Mouse (Mus musculus): Measurements from ENCODE around the gene Elane. TPM values are rescaled to one million over a fixed set of nuclear protein-coding genes. Genes with fewer than 3 reads are reported as not detected.

The Elane gene
- polyA plus RNA-seq, 1 experiment from 2014 or later, result 1.1 TPM

Small RNAs within 50 kb of the gene (microRNA-seq; reads per million reads assigned to microRNA genes)
- not detected for gene Mir6910

Other genes starting within 250 kb of the Elane start
- 2.0 and 2.6 TPM in 2 replicates for gene Shc2, start 248.3 kb upstream of the Elane start, polyA plus RNA-seq (2015; fragmentation: Nextera tagmentation; extraction: Ambion mirVana)
- not detected in 2 replicates for gene Odf3l2, start 240.5 kb upstream of the Elane start, polyA plus RNA-seq (2015; fragmentation: Nextera tagmentation; extraction: Ambion mirVana)
- gene Madcam1, start 221.7 kb upstream of the Elane start, polyA plus RNA-seq (2015; fragmentation: Nextera tagmentation; extraction: Ambion mirVana), result 1.4 and 1.8 TPM in 2 replicates
- gene Tpgs1, start 216.9 kb upstream of the Elane start, polyA plus RNA-seq (2015; fragmentation: Nextera tagmentation; extraction: Ambion mirVana), result 45.5 and 47.0 TPM in 2 replicates
- gene Cdc34, start 204.1 kb upstream of the Elane start, polyA plus RNA-seq (2015; fragmentation: Nextera tagmentation; extraction: Ambion mirVana), result 98.0 and 101 TPM in 2 replicates
- gene Gzmm, start 197.2 kb upstream of the Elane start, polyA plus RNA-seq (2015; fragmentation: Nextera tagmentation; extraction: Ambion mirVana), result 1.1 and 1.3 TPM in 2 replicates
- 1,046 and 1,072 TPM in 2 replicates for gene Bsg, start 181.8 kb upstream of the Elane start, polyA plus RNA-seq (2015; fragmentation: Nextera tagmentation; extraction: Ambion mirVana)
- not detected in 2 replicates for gene Hcn2, start 169.6 kb upstream of the Elane start, polyA plus RNA-seq (2015; fragmentation: Nextera tagmentation; extraction: Ambion mirVana)
- gene Polrmt, start 139.7 kb upstream of the Elane start, polyA plus RNA-seq (2015; fragmentation: Nextera tagmentation; extraction: Ambion mirVana), result 36.1 and 36.3 TPM in 2 replicates
- gene Fgf22, start 131.2 kb upstream of the Elane start, polyA plus RNA-seq (2015; fragmentation: Nextera tagmentation; extraction: Ambion mirVana), result 0.13 TPM in 1 of 2 replicates, not detected in the other
- gene Rnf126, start 119.3 kb upstream of the Elane start, polyA plus RNA-seq (2015; fragmentation: Nextera tagmentation; extraction: Ambion mirVana), result 56.0 and 57.4 TPM in 2 replicates
- 22.6 and 26.7 TPM in 2 replicates for gene Fstl3, start 109.0 kb upstream of the Elane start, polyA plus RNA-seq (2015; fragmentation: Nextera tagmentation; extraction: Ambion mirVana)
- 2.9 and 7.9 TPM in 2 replicates for gene Prss57, start 95.3 kb upstream of the Elane start, polyA plus RNA-seq (2015; fragmentation: Nextera tagmentation; extraction: Ambion mirVana)
- gene Palm, start 92.7 kb upstream of the Elane start, polyA plus RNA-seq (2015; fragmentation: Nextera tagmentation; extraction: Ambion mirVana), result 59.6 and 67.6 TPM in 2 replicates
- 1.8 and 1.9 TPM in 2 replicates for gene Misp, start 65.3 kb upstream of the Elane start, polyA plus RNA-seq (2015; fragmentation: Nextera tagmentation; extraction: Ambion mirVana)
- gene Ptbp1, start 31.8 kb upstream of the Elane start, polyA plus RNA-seq (2015; fragmentation: Nextera tagmentation; extraction: Ambion mirVana), result 125 and 146 TPM in 2 replicates
- gene Prtn3, start 11.8 kb upstream of the Elane start, polyA plus RNA-seq (2015; fragmentation: Nextera tagmentation; extraction: Ambion mirVana), result 1.2 and 1.9 TPM in 2 replicates
- gene Plppr3, start 11.6 kb upstream of the Elane start, polyA plus RNA-seq (2015; fragmentation: Nextera tagmentation; extraction: Ambion mirVana), result 9.1 and 9.8 TPM in 2 replicates
- gene Cfd, start 4.6 kb downstream of the Elane start, polyA plus RNA-seq (2015; fragmentation: Nextera tagmentation; extraction: Ambion mirVana), result not detected in 2 replicates
- 44.9 and 45.2 TPM in 2 replicates for gene Med16, start 22.7 kb downstream of the Elane start, polyA plus RNA-seq (2015; fragmentation: Nextera tagmentation; extraction: Ambion mirVana)
- 2.4 and 13.2 TPM in 2 replicates for gene Gm26602, start 24.6 kb downstream of the Elane start, polyA plus RNA-seq (2015; fragmentation: Nextera tagmentation; extraction: Ambion mirVana)
- 0.49 and 0.64 TPM in 2 replicates for gene Kiss1r, start 30.7 kb downstream of the Elane start, polyA plus RNA-seq (2015; fragmentation: Nextera tagmentation; extraction: Ambion mirVana)
- 112 and 114 TPM in 2 replicates for gene R3hdm4, start 35.0 kb downstream of the Elane start, polyA plus RNA-seq (2015; fragmentation: Nextera tagmentation; extraction: Ambion mirVana)
- 1.5 and 2.3 TPM in 2 replicates for gene Arid3a, start 40.8 kb downstream of the Elane start, polyA plus RNA-seq (2015; fragmentation: Nextera tagmentation; extraction: Ambion mirVana)
- 69.6 TPM in 2 replicates for gene Wdr18, start 73.9 kb downstream of the Elane start, polyA plus RNA-seq (2015; fragmentation: Nextera tagmentation; extraction: Ambion mirVana)
- gene Grin3b, start 84.5 kb downstream of the Elane start, polyA plus RNA-seq (2015; fragmentation: Nextera tagmentation; extraction: Ambion mirVana), result 0.25 and 0.35 TPM in 2 replicates
- 10.6 and 13.5 TPM in 2 replicates for gene Tmem259, start 98.1 kb downstream of the Elane start, polyA plus RNA-seq (2015; fragmentation: Nextera tagmentation; extraction: Ambion mirVana)
- 218 and 255 TPM in 2 replicates for gene Cnn2, start 102.3 kb downstream of the Elane start, polyA plus RNA-seq (2015; fragmentation: Nextera tagmentation; extraction: Ambion mirVana)
- 3.2 TPM in 2 replicates for gene Abca7, start 110.2 kb downstream of the Elane start, polyA plus RNA-seq (2015; fragmentation: Nextera tagmentation; extraction: Ambion mirVana)
- 10.9 and 17.7 TPM in 2 replicates for gene Arhgap45, start 130.4 kb downstream of the Elane start, polyA plus RNA-seq (2015; fragmentation: Nextera tagmentation; extraction: Ambion mirVana)
- gene Polr2e, start 153.5 kb downstream of the Elane start, polyA plus RNA-seq (2015; fragmentation: Nextera tagmentation; extraction: Ambion mirVana), result 136 and 144 TPM in 2 replicates
- 668 and 748 TPM in 2 replicates for gene Gpx4, start 160.9 kb downstream of the Elane start, polyA plus RNA-seq (2015; fragmentation: Nextera tagmentation; extraction: Ambion mirVana)
- 11.7 and 13.5 TPM in 2 replicates for gene Sbno2, start 219.3 kb downstream of the Elane start, polyA plus RNA-seq (2015; fragmentation: Nextera tagmentation; extraction: Ambion mirVana)
- 13.8 and 15.3 TPM in 2 replicates for gene Stk11, start 229.6 kb downstream of the Elane start, polyA plus RNA-seq (2015; fragmentation: Nextera tagmentation; extraction: Ambion mirVana)

Data from heart, embryonic 16.5 days (tissue).